Mouse (Mus musculus): Measurements from ENCODE around the gene Trappc6b. TPM values are rescaled to one million over a fixed set of nuclear protein-coding genes. Genes with fewer than 3 reads are reported as not detected.

The Trappc6b gene
- polyA plus RNA-seq, 1 experiment, result 106 TPM

GRCm38 (mm10) chr12:59039162-59039970 lies 21.9 kb downstream of the Trappc6b start:
- Histone ChIP-seq H3K27ac (ENCODE audit: insufficient read depth, low read length) (peak overlapping the region; percentile 79; the same call in 1 of the 2 replicates), H3K4me3 (ENCODE audit: insufficient read depth, low read length) (no peak overlapping the region), H3K4me1 (ENCODE audit: control insufficient read depth, insufficient read depth, low read length) (no peaks in the 10 kb centered on the region)
- TF ChIP-seq POLR2A (IDR thresholded peaks at IDR 0.05; ENCODE audit: low read depth, low read length) (no peak), CTCF (IDR thresholded peaks at IDR 0.05; ENCODE audit: borderline replicate concordance, insufficient read depth, low read length) (no peak)

GRCm38 (mm10) chr12:59032101-59032500 lies 29.2 kb downstream of the Trappc6b start:
- TF ChIP-seq CTCF (IDR thresholded peaks at IDR 0.05; ENCODE audit: borderline replicate concordance, insufficient read depth, low read length) (no peak), POLR2A (IDR thresholded peaks at IDR 0.05; ENCODE audit: low read depth, low read length) (no peak)
- Histone ChIP-seq H3K4me3 (ENCODE audit: insufficient read depth, low read length) (no peak overlapping the region), H3K27ac (ENCODE audit: insufficient read depth, low read length) (no peak overlapping the region), H3K4me1 (ENCODE audit: control insufficient read depth, insufficient read depth, low read length) (no peaks in the 10 kb centered on the region)

GRCm38 (mm10) chr12:59021306-59021705 lies 40.0 kb downstream of the Trappc6b start:
- Histone ChIP-seq H3K4me1 (ENCODE audit: control insufficient read depth, insufficient read depth, low read length) (no peaks in the 10 kb centered on the region), H3K27ac (ENCODE audit: insufficient read depth, low read length) (no peak overlapping the region), H3K4me3 (ENCODE audit: insufficient read depth, low read length) (no peak overlapping the region)
- no peak for TF ChIP-seq CTCF (IDR thresholded peaks at IDR 0.05; ENCODE audit: borderline replicate concordance, insufficient read depth, low read length)
- no peak for TF ChIP-seq POLR2A (IDR thresholded peaks at IDR 0.05; ENCODE audit: low read depth, low read length)

- no peak for TF ChIP-seq POLR2A (IDR thresholded peaks at IDR 0.05; ENCODE audit: low read depth, low read length)
- Histone ChIP-seq H3K4me1 (ENCODE audit: control insufficient read depth, insufficient read depth, low read length) (no peaks in the 10 kb centered on the region), H3K4me3 (ENCODE audit: insufficient read depth, low read length) (no peak overlapping the region), H3K27ac (ENCODE audit: insufficient read depth, low read length) (no peak overlapping the region)
These were observed 41.4 kb downstream of the Trappc6b start for GRCm38 (mm10) chr12:59019891-59020290.

GRCm38 (mm10) chr12:59017970-59018369 lies 43.3 kb downstream of the Trappc6b start:
- H3K4me1 ChIP-seq (ENCODE audit: control insufficient read depth, insufficient read depth, low read length), result no peaks in the 10 kb centered on the region
- TF ChIP-seq CTCF (IDR thresholded peaks at IDR 0.05; ENCODE audit: borderline replicate concordance, insufficient read depth, low read length), result no peak
- TF ChIP-seq POLR2A (IDR thresholded peaks at IDR 0.05; ENCODE audit: low read depth, low read length), result no peak

GRCm38 (mm10) chr12:59013234-59013633 lies 48.0 kb downstream of the Trappc6b start, which contains the start of gene Gemin2:
Gene Gemin2 (plus strand): TSS chr12:59013393.
- TF ChIP-seq CTCF (IDR thresholded peaks at IDR 0.05; ENCODE audit: borderline replicate concordance, insufficient read depth, low read length), result no peak
- TF ChIP-seq POLR2A (IDR thresholded peaks at IDR 0.05; ENCODE audit: low read depth, low read length), result peak; percentile 96
- Histone ChIP-seq H3K4me1 (ENCODE audit: control insufficient read depth, insufficient read depth, low read length) (peaks cover 8% of the 10 kb centered on the region; the same call in 1 of the 2 replicates), H3K4me3 (ENCODE audit: insufficient read depth, low read length) (peak within 1 kb of the TSS; percentile 88), H3K27ac (ENCODE audit: insufficient read depth, low read length) (peak within 1 kb of the TSS; percentile 92)

More at GRCm38 (mm10) chr12:59017970-59018369, 43.3 kb downstream of the Trappc6b start:
- H3K27ac ChIP-seq (ENCODE audit: insufficient read depth, low read length), result no peak overlapping the region
- no peak overlapping the region for H3K4me3 ChIP-seq (ENCODE audit: insufficient read depth, low read length)

GRCm38 (mm10) chr12:59012710-59013091 lies 48.6 kb downstream of the Trappc6b start:
- TF ChIP-seq POLR2A (IDR thresholded peaks at IDR 0.05; ENCODE audit: low read depth, low read length) (peak; percentile 27; the same call in 1 of the 2 replicates), CTCF (IDR thresholded peaks at IDR 0.05; ENCODE audit: borderline replicate concordance, insufficient read depth, low read length) (no peak)
- H3K4me3 ChIP-seq (ENCODE audit: insufficient read depth, low read length), result peak overlapping the region; percentile 88
- peaks cover 8% of the 10 kb centered on the region; the same call in 1 of the 2 replicates for H3K4me1 ChIP-seq (ENCODE audit: control insufficient read depth, insufficient read depth, low read length)
- peak overlapping the region; percentile 92 for H3K27ac ChIP-seq (ENCODE audit: insufficient read depth, low read length)

GRCm38 (mm10) chr12:59011844-59012709 lies 49.2 kb downstream of the Trappc6b start, which contains the start of gene Sec23a:
Gene Sec23a (minus strand): TSS chr12:59012017.
- Histone ChIP-seq H3K27ac (ENCODE audit: insufficient read depth, low read length) (peak within 1 kb of the TSS; percentile 92), H3K4me3 (ENCODE audit: insufficient read depth, low read length) (peak within 1 kb of the TSS; percentile 88), H3K4me1 (ENCODE audit: control insufficient read depth, insufficient read depth, low read length) (peaks cover 8% of the 10 kb centered on the region; the same call in 1 of the 2 replicates)
- peak; percentile 95 for TF ChIP-seq POLR2A (IDR thresholded peaks at IDR 0.05; ENCODE audit: low read depth, low read length)
- no peak for TF ChIP-seq CTCF (IDR thresholded peaks at IDR 0.05; ENCODE audit: borderline replicate concordance, insufficient read depth, low read length)

GRCm38 (mm10) chr12:59011275-59011843 lies 49.9 kb downstream of the Trappc6b start:
- Histone ChIP-seq H3K4me1 (ENCODE audit: control insufficient read depth, insufficient read depth, low read length) (peaks cover 8% of the 10 kb centered on the region; the same call in 1 of the 2 replicates), H3K4me3 (ENCODE audit: insufficient read depth, low read length) (peak overlapping the region; percentile 75), H3K27ac (ENCODE audit: insufficient read depth, low read length) (peak overlapping the region; percentile 77)
- TF ChIP-seq CTCF (IDR thresholded peaks at IDR 0.05; ENCODE audit: borderline replicate concordance, insufficient read depth, low read length) (no peak), POLR2A (IDR thresholded peaks at IDR 0.05; ENCODE audit: low read depth, low read length) (no peak)
